Mouse (Mus musculus): ENCODE measurements at regions not wholly inside any gene's neighbourhood (a gene's known extent, or its start where the extent isn't known, plus 50 kb on each side); places are given as distances from the start of the nearest gene placed in this dataset.

- H3K4me3 ChIP-seq (ENCODE audit: insufficient read depth in 1 of 2, low read depth in 1 of 2, low read length in 2 of 2, poor library complexity in 1 of 2, severe bottlenecking in 1 of 2) = no peak overlapping the region
- H3K36me3 ChIP-seq (ENCODE audit: control insufficient read depth, insufficient read depth, low read length, poor library complexity, severe bottlenecking) = no peaks in the 10 kb centered on the region
- no peak overlapping the region for H3K27ac ChIP-seq (ENCODE audit: insufficient read depth, low read depth, low read length, poor library complexity, severe bottlenecking)
- no peak for DNase-seq (ENCODE audit: low read depth, low spot score)
- TF ChIP-seq HCFC1 (IDR thresholded peaks at IDR 0.05; ENCODE audit: borderline replicate concordance, insufficient read depth, low read length) (no peak), ZC3H11A (IDR thresholded peaks at IDR 0.05; ENCODE audit: borderline replicate concordance, low read depth, low read length) (no peak), CHD2 (IDR thresholded peaks at IDR 0.05; ENCODE audit: low read depth, low read length) (no peak), MAFK (IDR thresholded peaks at IDR 0.05; ENCODE audit: insufficient read depth, low read depth, low read length) (no peak), ZNF384 (IDR thresholded peaks at IDR 0.05; ENCODE audit: low read depth, low read length) (no peak)
- H3K9me3 ChIP-seq (ENCODE audit: control insufficient read depth, insufficient read depth, low read depth, low read length) = no peaks in the 10 kb centered on the region
- H3K4me1 ChIP-seq (ENCODE audit: control insufficient read depth in 2 of 2, insufficient read depth in 2 of 2, low read length in 2 of 2, poor library complexity in 1 of 2) = no peaks in the 10 kb centered on the region
- H3K9ac ChIP-seq (ENCODE audit: insufficient read depth, low read depth, low read length, poor library complexity, severe bottlenecking) = no peak overlapping the region
- in situ Hi-C loops (cut with MboI; ENCODE audit: low sequenced_read_pairs in 2 of 2, unreplicated experiment in 2 of 2) = no loop called here
Observed at GRCm38 (mm10) chr9:51714326-51714725, 50.8 kb upstream of the Arhgap20 start.
